Mouse (Mus musculus): Measurements from ENCODE around the gene Ctu1.

DNA sequence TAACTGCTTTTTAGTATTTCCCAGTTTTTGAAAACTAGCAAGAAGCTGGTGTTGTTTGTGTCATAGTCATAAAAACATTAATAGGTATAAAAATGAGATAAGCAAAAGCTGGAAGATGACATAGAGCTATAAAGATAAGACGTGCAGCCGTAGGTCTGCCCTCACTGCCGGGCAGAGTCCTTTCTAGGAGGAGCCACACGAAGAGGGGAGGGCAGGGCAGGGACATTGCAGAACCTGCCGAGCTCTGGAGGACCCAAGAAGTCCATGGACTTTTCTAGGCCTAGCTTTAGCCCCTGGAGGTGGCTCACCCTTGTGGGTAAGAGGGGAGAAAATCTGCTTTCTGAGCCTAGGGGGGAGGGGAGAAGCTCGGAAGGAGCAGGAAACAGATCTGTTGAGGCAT is 37.3 kb upstream of the Ctu1 start, which contains the start of gene Ceacam18:
- TF ChIP-seq CTCF (conservative IDR thresholded peaks at IDR 0.05 in 1 of 2, IDR thresholded peaks at IDR 0.05 in 1 of 2; ENCODE audit: low read depth in 2 of 2, low read length in 2 of 2) = no peak
- no peak for TF ChIP-seq POLR2A (IDR thresholded peaks at IDR 0.05; ENCODE audit: low read depth, low read length)
- TF ChIP-seq MAX (IDR thresholded peaks at IDR 0.05; ENCODE audit: low read length) = no peak

Data from CH12.LX (cell line).